Mouse (Mus musculus) embryonic fibroblast, embryonic 13.5 days (primary cell): ENCODE measurements at regions not wholly inside any gene's neighbourhood (a gene's known extent, or its start where the extent isn't known, plus 50 kb on each side); places are given as distances from the start of the nearest gene placed in this dataset.

Experiments
- CTCF ChIP-seq: IDR thresholded peaks from 2 replicates; pipeline ENCODE4 v1.5.1; 2011; ENCODE audit warnings: mild to moderate bottlenecking, control low read depth, low read length, moderate library complexity, borderline replicate concordance; ENCODE audit not compliant: insufficient read depth
- POLR2A ChIP-seq: IDR thresholded peaks from 2 replicates; pipeline ENCODE4 v1.6.1; 2011; ENCODE audit warnings: low read depth, mild to moderate bottlenecking, control low read depth, low read length, moderate library complexity

DNA sequence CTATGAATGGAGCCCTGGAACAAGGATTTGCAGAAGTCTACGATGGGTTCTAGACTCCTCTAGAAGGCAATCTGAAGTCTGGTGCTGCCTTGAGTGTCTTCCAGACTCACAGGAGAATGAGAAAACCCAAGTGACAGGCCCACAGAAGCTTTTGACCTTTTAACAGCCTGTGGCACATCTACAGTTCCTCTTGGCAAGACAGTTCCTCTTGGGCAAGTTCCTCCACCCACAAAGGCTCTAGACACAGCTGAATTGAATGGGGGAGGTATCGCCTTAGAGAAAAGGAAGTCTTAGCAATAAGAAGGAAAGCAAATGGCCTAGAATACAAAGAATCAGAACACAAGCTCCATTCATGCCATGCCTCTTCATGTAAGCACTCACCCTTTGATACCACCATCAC lies 1402.3 kb upstream of the Lrrc6 start:
- TF ChIP-seq CTCF, result no peak
- TF ChIP-seq POLR2A, result no peak
